Mouse (Mus musculus): ENCODE data around the gene Shank2. TPM values are rescaled to one million over a fixed set of nuclear protein-coding genes. Genes with fewer than 3 reads are reported as not detected.

Gene Shank2
- polyA plus RNA-seq, 1 experiment from 2014 or later: 0.40 TPM

DNA sequence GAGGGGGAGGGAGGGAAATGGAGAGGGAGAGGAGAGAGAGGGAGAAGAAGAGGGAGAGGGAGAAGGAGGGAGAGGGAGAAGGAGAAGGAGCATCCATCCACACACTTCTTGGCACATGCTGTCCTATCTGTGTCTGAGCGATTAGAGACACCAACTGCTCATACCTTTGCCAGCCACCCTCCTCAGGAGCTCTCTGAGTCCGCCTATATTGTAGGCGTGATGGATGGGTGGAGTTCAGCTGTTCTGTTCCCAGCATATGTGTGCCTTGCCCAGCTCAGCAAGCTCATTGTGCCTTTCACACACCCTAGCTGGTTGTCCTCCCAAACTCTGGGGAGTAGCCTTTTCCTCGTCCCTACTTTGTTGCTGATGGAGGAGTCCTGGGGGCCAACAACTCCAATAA, 233.8 kb downstream of the Shank2 start:
- WGBS (ENCODE audit: insufficient replicate concordance): 76% methylated on average over 4 of the region's 4 CpGs
- H3K4me2 ChIP-seq: no peak overlapping the region
- no peaks in the 10 kb centered on the region for H3K36me3 ChIP-seq (ENCODE audit: control insufficient read depth, insufficient read depth, low read length)
- no peaks in the 10 kb centered on the region for H3K9me3 ChIP-seq (replicated peaks; ENCODE audit: control insufficient read depth, low read length)
- peaks cover 9% of the 10 kb centered on the region; the same call in 1 of the 2 replicates for H3K27me3 ChIP-seq (ENCODE audit: control insufficient read depth, insufficient read depth, low read length)
- H3K4me1 ChIP-seq (ENCODE audit: control insufficient read depth, insufficient read depth, low read length): peaks cover 7% of the 10 kb centered on the region
- H3K27ac ChIP-seq (ENCODE audit: low read depth, low read length): no peak overlapping the region
- no peak overlapping the region for H3K9ac ChIP-seq (ENCODE audit: low read depth, low read length)
- no peak overlapping the region for H3K4me3 ChIP-seq (ENCODE audit: low read depth, low read length)
- ATAC-seq (replicated peaks; ENCODE audit: insufficient number of reproducible peaks, low FRiP score, low TSS enrichment): no peak

DNA sequence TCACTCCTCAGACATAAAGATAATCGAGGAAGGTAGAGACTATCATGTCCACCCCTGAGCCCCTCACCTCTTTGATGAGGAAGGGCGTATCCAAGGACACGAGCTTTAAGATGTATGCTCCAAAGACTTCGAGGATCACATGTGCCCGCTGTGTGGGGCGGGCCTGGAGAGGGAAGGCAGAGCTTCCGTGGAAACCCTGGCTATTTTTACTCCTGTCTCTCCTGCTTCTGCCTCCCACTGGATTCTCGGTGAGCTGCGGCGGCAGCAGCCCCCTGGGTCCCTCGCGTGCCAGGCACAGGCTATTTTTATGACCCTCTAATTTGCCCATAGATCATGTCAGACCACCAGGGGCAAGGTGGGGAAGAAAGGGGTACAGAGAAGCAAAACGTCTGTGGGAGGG, 235.1 kb downstream of the Shank2 start:
- Histone ChIP-seq H3K27me3 (ENCODE audit: control insufficient read depth, insufficient read depth, low read length) (peaks cover 6% of the 10 kb centered on the region; the same call in 1 of the 2 replicates), H3K4me2 (no peak overlapping the region), H3K4me3 (ENCODE audit: low read depth, low read length) (no peak overlapping the region), H3K36me3 (ENCODE audit: control insufficient read depth, insufficient read depth, low read length) (no peaks in the 10 kb centered on the region), H3K9me3 (replicated peaks; ENCODE audit: control insufficient read depth, low read length) (no peaks in the 10 kb centered on the region), H3K4me1 (ENCODE audit: control insufficient read depth, insufficient read depth, low read length) (peaks cover 7% of the 10 kb centered on the region), H3K27ac (ENCODE audit: low read depth, low read length) (no peak overlapping the region), H3K9ac (ENCODE audit: low read depth, low read length) (no peak overlapping the region)
- WGBS (ENCODE audit: insufficient replicate concordance): 44% methylated on average over 13 of the region's 13 CpGs
- ATAC-seq (replicated peaks; ENCODE audit: insufficient number of reproducible peaks, low FRiP score, low TSS enrichment): no peak

DNA sequence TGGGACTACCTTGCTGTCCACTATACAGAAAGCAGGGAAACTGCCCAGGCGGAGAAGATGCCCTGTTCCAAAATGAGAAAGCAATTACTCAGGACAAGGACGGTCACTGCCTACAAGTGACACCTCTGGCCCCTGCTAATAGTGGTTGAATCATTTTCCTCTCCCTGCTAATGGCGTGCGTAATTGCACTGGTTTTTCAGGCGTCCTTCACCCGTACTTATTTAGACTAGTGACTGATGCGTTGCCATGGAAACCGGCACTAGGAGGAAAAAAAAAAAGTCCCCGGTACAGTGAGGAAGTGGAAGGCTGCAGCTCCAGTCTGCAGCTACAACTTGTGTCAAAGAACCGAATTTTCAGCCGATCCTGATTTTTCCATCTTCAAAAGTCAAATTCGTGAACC, 236.7 kb downstream of the Shank2 start:
- Histone ChIP-seq H3K4me1 (ENCODE audit: control insufficient read depth, insufficient read depth, low read length) (peaks cover 7% of the 10 kb centered on the region), H3K27ac (ENCODE audit: low read depth, low read length) (no peak overlapping the region), H3K9ac (ENCODE audit: low read depth, low read length) (no peak overlapping the region), H3K4me3 (ENCODE audit: low read depth, low read length) (no peak overlapping the region), H3K9me3 (replicated peaks; ENCODE audit: control insufficient read depth, low read length) (no peaks in the 10 kb centered on the region), H3K27me3 (ENCODE audit: control insufficient read depth, insufficient read depth, low read length) (0 out of 2 replicates have a peak, but pooled peaks cover 3% of the 10 kb centered on the region), H3K4me2 (no peak overlapping the region), H3K36me3 (ENCODE audit: control insufficient read depth, insufficient read depth, low read length) (no peaks in the 10 kb centered on the region)
- no peak for ATAC-seq (replicated peaks; ENCODE audit: insufficient number of reproducible peaks, low FRiP score, low TSS enrichment)
- 45% methylated on average over 12 of the region's 12 CpGs for WGBS (ENCODE audit: insufficient replicate concordance)

DNA sequence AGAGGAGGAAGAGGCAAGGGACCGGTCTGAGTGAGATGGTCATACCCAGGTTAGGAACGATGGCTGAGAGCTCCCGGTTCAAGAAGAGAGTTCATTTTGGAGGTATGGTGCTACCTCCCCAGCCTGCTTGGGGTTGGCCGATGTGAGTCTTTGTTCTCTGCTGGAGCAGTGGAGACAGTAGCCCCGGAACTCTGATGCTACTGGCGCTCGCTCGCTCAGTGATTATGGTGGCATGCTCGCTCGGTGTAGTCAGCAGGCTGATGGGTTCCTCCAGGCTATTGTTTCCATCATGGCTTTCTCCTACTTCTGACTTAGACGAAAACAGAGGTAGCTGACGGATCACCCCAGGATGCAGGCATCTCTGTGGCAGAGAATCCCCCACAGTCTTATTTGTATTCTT, 237.3 kb downstream of the Shank2 start:
- Histone ChIP-seq H3K36me3 (ENCODE audit: control insufficient read depth, insufficient read depth, low read length) (no peaks in the 10 kb centered on the region), H3K4me1 (ENCODE audit: control insufficient read depth, insufficient read depth, low read length) (peaks cover 7% of the 10 kb centered on the region), H3K4me3 (ENCODE audit: low read depth, low read length) (no peak overlapping the region), H3K4me2 (no peak overlapping the region), H3K27me3 (ENCODE audit: control insufficient read depth, insufficient read depth, low read length) (0 out of 2 replicates have a peak, but pooled peaks cover 3% of the 10 kb centered on the region), H3K9me3 (replicated peaks; ENCODE audit: control insufficient read depth, low read length) (no peaks in the 10 kb centered on the region), H3K27ac (ENCODE audit: low read depth, low read length) (no peak overlapping the region), H3K9ac (ENCODE audit: low read depth, low read length) (no peak overlapping the region)
- 70% methylated on average over 12 of the region's 12 CpGs for WGBS (ENCODE audit: insufficient replicate concordance)
- no peak for ATAC-seq (replicated peaks; ENCODE audit: insufficient number of reproducible peaks, low FRiP score, low TSS enrichment)

DNA sequence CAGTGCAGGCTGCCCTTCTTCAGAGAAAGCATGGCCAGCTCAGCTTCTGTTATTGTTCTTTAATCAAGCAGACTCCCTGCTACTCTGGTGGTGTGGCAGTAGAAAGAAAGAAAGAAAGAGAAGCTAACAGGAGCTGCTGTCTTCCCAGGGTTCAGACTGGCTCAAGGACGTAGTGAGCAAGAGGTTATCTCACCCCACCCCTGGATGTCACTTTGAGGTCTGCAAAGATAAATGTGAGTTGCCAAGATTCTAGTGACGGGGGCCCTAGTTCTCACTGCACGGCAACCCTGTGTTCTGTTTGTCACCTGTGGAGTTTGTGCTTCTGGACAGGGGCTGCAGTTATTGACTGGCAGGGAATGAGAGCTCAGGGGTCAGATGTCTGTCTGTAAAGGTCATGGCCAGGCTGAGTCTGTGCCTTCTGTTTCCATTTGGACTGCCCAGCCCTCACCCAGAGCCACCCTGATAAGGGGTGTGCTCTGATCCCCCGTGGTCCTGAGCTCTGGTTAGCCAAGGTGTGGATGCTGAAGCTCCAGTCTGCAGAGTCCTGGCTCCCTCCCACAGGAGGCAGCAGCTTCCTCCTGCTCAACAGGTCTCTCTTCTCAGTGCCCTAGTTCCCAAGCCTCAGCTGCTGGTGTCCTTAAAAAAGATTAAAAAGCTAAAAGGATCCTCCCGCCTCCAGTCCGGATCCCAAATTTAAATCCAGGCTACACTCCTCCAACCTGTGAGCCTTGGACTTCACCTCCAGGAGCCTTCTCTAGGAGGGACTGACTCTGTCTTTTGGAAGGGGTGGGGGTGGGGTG, 238.0 kb downstream of the Shank2 start:
- WGBS (ENCODE audit: insufficient replicate concordance): 28% methylated on average over 6 of the region's 6 CpGs
- H3K4me2 ChIP-seq: no peak overlapping the region
- H3K4me3 ChIP-seq (ENCODE audit: low read depth, low read length): no peak overlapping the region
- ATAC-seq (replicated peaks; ENCODE audit: insufficient number of reproducible peaks, low FRiP score, low TSS enrichment): no peak
- H3K36me3 ChIP-seq (ENCODE audit: control insufficient read depth, insufficient read depth, low read length): no peaks in the 10 kb centered on the region
- H3K27me3 ChIP-seq (ENCODE audit: control insufficient read depth, insufficient read depth, low read length): 0 out of 2 replicates have a peak, but pooled peaks cover 3% of the 10 kb centered on the region
- H3K9ac ChIP-seq (ENCODE audit: low read depth, low read length): no peak overlapping the region
- no peaks in the 10 kb centered on the region for H3K9me3 ChIP-seq (replicated peaks; ENCODE audit: control insufficient read depth, low read length)
- peaks cover 7% of the 10 kb centered on the region for H3K4me1 ChIP-seq (ENCODE audit: control insufficient read depth, insufficient read depth, low read length)
- no peak overlapping the region for H3K27ac ChIP-seq (ENCODE audit: low read depth, low read length)

DNA sequence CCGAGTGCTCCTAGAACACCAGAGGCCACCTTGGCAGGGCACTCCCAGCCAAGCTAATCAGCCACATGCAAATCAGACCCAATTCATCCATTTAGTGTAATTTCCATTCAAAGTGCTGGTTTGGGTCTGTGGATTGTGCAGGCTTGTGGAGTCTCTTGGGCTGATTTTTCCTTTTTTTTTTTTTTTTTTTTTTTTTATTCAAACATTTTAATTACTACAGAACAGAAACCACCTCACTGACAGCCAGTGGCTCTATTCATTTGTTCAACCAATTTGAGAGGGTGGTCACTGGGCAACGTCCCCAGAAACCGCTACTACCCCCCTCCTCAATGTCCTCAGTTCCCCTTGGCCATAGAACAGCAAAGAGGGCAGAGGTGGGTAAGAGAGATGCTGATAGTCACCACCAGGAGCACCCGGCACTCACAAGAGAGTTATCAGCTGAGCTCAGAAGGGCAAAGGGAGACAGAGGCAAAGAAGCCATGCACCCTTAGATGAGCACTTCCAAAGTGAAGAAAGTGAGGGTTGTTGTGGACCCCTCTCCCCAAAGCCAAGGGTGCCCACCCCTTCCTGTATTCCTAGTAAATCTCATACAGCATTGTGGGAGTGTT, 239.1 kb downstream of the Shank2 start:
- Histone ChIP-seq H3K4me2 (no peak overlapping the region), H3K4me3 (ENCODE audit: low read depth, low read length) (no peak overlapping the region), H3K27me3 (ENCODE audit: control insufficient read depth, insufficient read depth, low read length) (0 out of 2 replicates have a peak, but pooled peaks cover 3% of the 10 kb centered on the region), H3K36me3 (ENCODE audit: control insufficient read depth, insufficient read depth, low read length) (no peaks in the 10 kb centered on the region), H3K9me3 (replicated peaks; ENCODE audit: control insufficient read depth, low read length) (no peaks in the 10 kb centered on the region), H3K4me1 (ENCODE audit: control insufficient read depth, insufficient read depth, low read length) (peaks cover 7% of the 10 kb centered on the region), H3K9ac (ENCODE audit: low read depth, low read length) (no peak overlapping the region), H3K27ac (ENCODE audit: low read depth, low read length) (no peak overlapping the region)
- 69% methylated on average over 4 of the region's 4 CpGs for WGBS (ENCODE audit: insufficient replicate concordance)
- ATAC-seq (replicated peaks; ENCODE audit: insufficient number of reproducible peaks, low FRiP score, low TSS enrichment): no peak

DNA sequence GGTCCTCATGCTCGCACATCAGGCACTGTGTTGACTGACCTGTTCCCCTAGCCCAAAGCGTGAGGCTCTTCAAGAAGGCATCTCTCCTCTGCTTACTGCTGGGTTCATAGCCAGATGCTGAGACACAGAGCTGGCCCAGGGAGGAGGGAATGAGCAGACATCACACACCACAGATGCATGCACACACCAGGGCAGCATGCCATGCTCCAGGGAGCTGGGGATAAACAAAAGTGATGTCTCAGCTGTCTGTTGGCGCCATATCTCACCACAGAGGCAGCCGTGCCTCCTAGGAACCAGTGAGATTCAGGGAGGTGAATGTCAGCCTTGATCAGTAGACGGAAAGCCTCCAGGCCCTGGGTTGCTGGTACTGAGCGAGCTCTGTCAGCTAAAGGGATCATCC, 242.5 kb downstream of the Shank2 start:
- Histone ChIP-seq H3K27me3 (ENCODE audit: control insufficient read depth, insufficient read depth, low read length) (peaks cover 3% of the 10 kb centered on the region; the same call in 1 of the 2 replicates), H3K4me1 (ENCODE audit: control insufficient read depth, insufficient read depth, low read length) (no peaks in the 10 kb centered on the region; the same call in 1 of the 2 replicates), H3K9ac (ENCODE audit: low read depth, low read length) (no peak overlapping the region), H3K4me3 (ENCODE audit: low read depth, low read length) (no peak overlapping the region), H3K27ac (ENCODE audit: low read depth, low read length) (no peak overlapping the region), H3K36me3 (ENCODE audit: control insufficient read depth, insufficient read depth, low read length) (no peaks in the 10 kb centered on the region), H3K9me3 (replicated peaks; ENCODE audit: control insufficient read depth, low read length) (no peaks in the 10 kb centered on the region), H3K4me2 (no peak overlapping the region)
- no peak for ATAC-seq (replicated peaks; ENCODE audit: insufficient number of reproducible peaks, low FRiP score, low TSS enrichment)
- WGBS (ENCODE audit: insufficient replicate concordance): 72% methylated on average over 6 of the region's 6 CpGs

DNA sequence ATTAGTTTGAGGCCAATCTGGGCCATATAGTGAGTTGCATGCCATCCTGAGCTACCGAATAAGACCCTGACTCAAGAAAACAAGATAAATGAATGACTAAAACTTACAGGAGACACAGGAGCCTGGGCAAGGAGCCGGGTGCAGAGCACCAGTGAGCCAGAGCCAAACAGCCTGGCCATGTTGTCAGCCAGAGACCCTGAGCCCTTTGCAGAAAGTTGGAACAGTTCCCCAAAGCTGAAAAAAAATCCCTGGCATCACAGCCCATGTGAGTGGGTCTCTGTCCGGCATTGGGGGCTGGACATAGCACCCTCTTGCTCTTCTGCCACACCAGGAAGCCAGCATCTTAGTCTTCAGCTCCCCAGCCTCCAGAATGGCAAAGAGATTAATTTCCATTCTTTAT, 244.5 kb downstream of the Shank2 start:
- Histone ChIP-seq H3K27me3 (ENCODE audit: control insufficient read depth, insufficient read depth, low read length) (no peaks in the 10 kb centered on the region; the same call in 1 of the 2 replicates), H3K9me3 (replicated peaks; ENCODE audit: control insufficient read depth, low read length) (no peaks in the 10 kb centered on the region), H3K36me3 (ENCODE audit: control insufficient read depth, insufficient read depth, low read length) (no peaks in the 10 kb centered on the region), H3K4me3 (ENCODE audit: low read depth, low read length) (no peak overlapping the region), H3K9ac (ENCODE audit: low read depth, low read length) (no peak overlapping the region), H3K4me1 (ENCODE audit: control insufficient read depth, insufficient read depth, low read length) (no peaks in the 10 kb centered on the region), H3K27ac (ENCODE audit: low read depth, low read length) (no peak overlapping the region), H3K4me2 (no peak overlapping the region)
- 74% methylated on average over 3 of the region's 3 CpGs for WGBS (ENCODE audit: insufficient replicate concordance)
- no peak for ATAC-seq (replicated peaks; ENCODE audit: insufficient number of reproducible peaks, low FRiP score, low TSS enrichment)

Measured in heart, embryonic 11.5 days (tissue).